Mouse (Mus musculus): Measurements from ENCODE around the gene Lrp1.
A peak's percentile ranks its signal among the peaks of the same experiment; 100 is the strongest.

The Lrp1 gene

DNA sequence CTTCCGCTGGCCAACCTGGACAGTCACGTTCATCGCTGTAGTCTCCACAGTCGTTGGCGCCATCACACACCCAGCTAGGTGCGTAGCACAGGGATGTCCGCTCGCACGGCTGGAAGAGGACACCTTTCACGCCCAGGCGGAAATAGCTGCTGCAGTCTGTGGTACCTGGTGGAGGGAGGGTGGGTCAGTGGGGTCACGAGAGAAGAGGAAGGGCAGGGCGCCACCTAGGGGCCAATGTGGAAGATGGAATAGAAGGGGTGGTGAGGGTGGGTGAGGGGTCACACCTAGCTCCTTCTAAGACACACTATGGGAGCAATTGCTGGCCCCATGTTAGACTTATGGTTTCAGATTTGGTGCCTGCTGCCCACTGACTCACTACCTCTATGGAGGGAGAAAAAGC lies 63.6 kb downstream of the Lrp1 start:
- H3K9me3 ChIP-seq (ENCODE audit: low read length): no peaks in the 10 kb centered on the region

GRCm38 (mm10) chr10:127555703-127556102 lies 65.2 kb downstream of the Lrp1 start:
- TF ChIP-seq CTCF (conservative IDR thresholded peaks at IDR 0.05; ENCODE audit: low read length): peak; percentile 95
- TF ChIP-seq NANOG (IDR thresholded peaks at IDR 0.05; ENCODE audit: borderline replicate concordance, low read length): no peak
- Histone ChIP-seq H3K4me1 (replicated peaks; ENCODE audit: low read depth, low read length) (peaks cover 70% of the 10 kb centered on the region), H3K9me3 (ENCODE audit: low read length) (no peaks in the 10 kb centered on the region), H3K36me3 (ENCODE audit: insufficient read depth, low read length) (peaks cover 88% of the 10 kb centered on the region), H3K4me3 (replicated peaks; ENCODE audit: low read length) (peak overlapping the region; percentile 39; the same call in 1 of the 2 replicates), H3K27me3 (ENCODE audit: insufficient read depth, low read length) (peaks cover 10% of the 10 kb centered on the region; the same call in 1 of the 2 replicates)

More for the DNA sequence above, 63.6 kb downstream of the Lrp1 start:
- TF ChIP-seq NANOG (IDR thresholded peaks at IDR 0.05; ENCODE audit: borderline replicate concordance, low read length): no peak
- peak; percentile 25 for TF ChIP-seq CTCF (conservative IDR thresholded peaks at IDR 0.05; ENCODE audit: low read length)
- TF ChIP-seq POU5F1 (IDR thresholded peaks at IDR 0.05; ENCODE audit: borderline replicate concordance, low read length): no peak
- Histone ChIP-seq H3K27me3 (ENCODE audit: insufficient read depth, low read length) (peaks cover 10% of the 10 kb centered on the region; the same call in 1 of the 2 replicates), H3K4me1 (replicated peaks; ENCODE audit: low read depth, low read length) (peaks cover 79% of the 10 kb centered on the region), H3K36me3 (ENCODE audit: insufficient read depth, low read length) (peaks cover 83% of the 10 kb centered on the region), H3K4me3 (replicated peaks; ENCODE audit: low read length) (peak overlapping the region; percentile 68)

DNA sequence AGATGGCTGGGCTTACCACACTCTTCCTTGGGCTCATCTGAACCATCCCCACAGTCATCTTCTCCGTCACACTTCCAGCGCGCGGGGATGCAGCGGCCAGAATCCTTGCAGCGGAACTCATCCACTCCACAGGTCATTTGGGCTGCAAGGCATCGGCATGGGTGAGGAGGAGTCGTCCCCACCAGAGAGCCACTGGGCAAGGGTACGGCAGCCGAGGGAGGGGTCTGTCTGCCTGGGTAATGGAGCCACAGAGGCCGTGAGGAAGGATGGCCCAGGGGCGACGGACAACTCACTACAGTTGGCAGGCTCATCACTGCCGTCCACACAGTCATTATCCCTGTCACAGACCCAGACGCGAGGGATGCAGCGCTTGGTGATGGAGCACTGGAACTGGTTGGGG lies 71.1 kb downstream of the Lrp1 start:
- H3K27me3 ChIP-seq (ENCODE audit: insufficient read depth, low read length): peaks cover 8% of the 10 kb centered on the region; the same call in 1 of the 2 replicates
- peaks cover 95% of the 10 kb centered on the region for H3K36me3 ChIP-seq (ENCODE audit: insufficient read depth, low read length)
- TF ChIP-seq NANOG (IDR thresholded peaks at IDR 0.05; ENCODE audit: borderline replicate concordance, low read length) (no peak), POU5F1 (IDR thresholded peaks at IDR 0.05; ENCODE audit: borderline replicate concordance, low read length) (no peak), CTCF (conservative IDR thresholded peaks at IDR 0.05; ENCODE audit: low read length) (no peak)
- H3K4me3 ChIP-seq (replicated peaks; ENCODE audit: low read length): 0 out of 2 replicates have a peak overlapping the region, but pooled peaks have one; percentile 46
- no peaks in the 10 kb centered on the region; the same call in 1 of the 2 replicates for H3K9me3 ChIP-seq (ENCODE audit: low read length)
- peaks cover 56% of the 10 kb centered on the region for H3K4me1 ChIP-seq (replicated peaks; ENCODE audit: low read depth, low read length)

- Histone ChIP-seq H3K9me3 (ENCODE audit: low read length) (no peaks in the 10 kb centered on the region; the same call in 1 of the 2 replicates), H3K36me3 (ENCODE audit: insufficient read depth, low read length) (peaks cover 89% of the 10 kb centered on the region), H3K27me3 (ENCODE audit: insufficient read depth, low read length) (peaks cover 8% of the 10 kb centered on the region; the same call in 1 of the 2 replicates), H3K4me1 (replicated peaks; ENCODE audit: low read depth, low read length) (peaks cover 52% of the 10 kb centered on the region), H3K4me3 (replicated peaks; ENCODE audit: low read length) (no peak overlapping the region)
- TF ChIP-seq NANOG (IDR thresholded peaks at IDR 0.05; ENCODE audit: borderline replicate concordance, low read length): no peak
- TF ChIP-seq POU5F1 (IDR thresholded peaks at IDR 0.05; ENCODE audit: borderline replicate concordance, low read length): no peak
- no peak for TF ChIP-seq CTCF (conservative IDR thresholded peaks at IDR 0.05; ENCODE audit: low read length)
Observed at GRCm38 (mm10) chr10:127548236-127548635, 72.7 kb downstream of the Lrp1 start.

DNA sequence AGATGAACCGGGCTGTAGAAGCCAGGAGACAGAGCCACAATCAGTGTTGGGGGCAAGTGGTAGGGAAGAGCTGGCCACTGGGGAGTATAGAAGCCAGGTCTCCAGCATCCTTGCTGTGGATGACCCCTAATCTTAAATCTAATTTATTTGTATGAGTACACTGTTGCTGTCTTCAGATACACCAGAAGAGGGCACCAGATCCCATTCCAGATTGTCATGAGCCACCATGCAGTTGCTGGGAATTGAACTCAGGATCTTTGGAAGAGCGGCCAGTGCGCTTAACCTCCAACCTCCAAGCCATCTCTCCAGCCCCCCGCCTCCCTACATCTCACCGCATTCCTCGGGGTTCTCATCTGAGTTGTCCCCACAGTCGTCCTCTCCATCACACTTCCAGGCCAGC lies 74.4 kb downstream of the Lrp1 start:
- Histone ChIP-seq H3K9me3 (ENCODE audit: low read length) (no peaks in the 10 kb centered on the region; the same call in 1 of the 2 replicates), H3K27me3 (ENCODE audit: insufficient read depth, low read length) (peaks cover 15% of the 10 kb centered on the region; the same call in 1 of the 2 replicates), H3K4me3 (replicated peaks; ENCODE audit: low read length) (no peak overlapping the region), H3K4me1 (replicated peaks; ENCODE audit: low read depth, low read length) (peaks cover 61% of the 10 kb centered on the region), H3K36me3 (ENCODE audit: insufficient read depth, low read length) (peaks cover 85% of the 10 kb centered on the region)
- TF ChIP-seq NANOG (IDR thresholded peaks at IDR 0.05; ENCODE audit: borderline replicate concordance, low read length) (no peak), CTCF (conservative IDR thresholded peaks at IDR 0.05; ENCODE audit: low read length) (peak; percentile 49)

DNA sequence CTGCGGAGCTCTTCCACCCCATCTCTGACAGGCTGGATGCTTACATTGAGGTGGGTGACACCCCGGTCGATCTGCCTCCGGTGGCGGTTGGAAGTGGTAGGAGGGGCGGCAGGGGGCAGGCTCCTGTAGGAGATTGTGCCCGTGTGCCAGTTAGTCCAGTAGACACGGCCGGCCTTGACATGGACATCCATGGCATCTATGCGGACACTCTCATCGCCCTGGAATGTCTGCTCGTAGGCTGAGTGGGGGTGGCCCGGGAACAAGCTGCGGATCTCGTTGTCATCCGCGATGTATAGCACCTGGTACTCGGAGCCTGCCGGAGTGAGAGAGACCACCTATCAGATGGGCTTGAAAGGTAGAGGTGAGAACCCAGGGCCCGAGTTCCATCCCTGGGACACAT lies 76.6 kb downstream of the Lrp1 start:
- no peak overlapping the region for H3K4me3 ChIP-seq (replicated peaks; ENCODE audit: low read length)
- TF ChIP-seq POU5F1 (IDR thresholded peaks at IDR 0.05; ENCODE audit: borderline replicate concordance, low read length) (no peak), CTCF (conservative IDR thresholded peaks at IDR 0.05; ENCODE audit: low read length) (no peak), NANOG (IDR thresholded peaks at IDR 0.05; ENCODE audit: borderline replicate concordance, low read length) (no peak)

GRCm38 (mm10) chr10:127543916-127544315 lies 77.0 kb downstream of the Lrp1 start:
- TF ChIP-seq NANOG (IDR thresholded peaks at IDR 0.05; ENCODE audit: borderline replicate concordance, low read length) (no peak), POU5F1 (IDR thresholded peaks at IDR 0.05; ENCODE audit: borderline replicate concordance, low read length) (no peak), CTCF (conservative IDR thresholded peaks at IDR 0.05; ENCODE audit: low read length) (no peak)
- no peak overlapping the region for H3K4me3 ChIP-seq (replicated peaks; ENCODE audit: low read length)
- no peaks in the 10 kb centered on the region for H3K9me3 ChIP-seq (ENCODE audit: low read length)
- H3K27me3 ChIP-seq (ENCODE audit: insufficient read depth, low read length): peaks cover 14% of the 10 kb centered on the region
- peaks cover 76% of the 10 kb centered on the region for H3K36me3 ChIP-seq (ENCODE audit: insufficient read depth, low read length)
- H3K4me1 ChIP-seq (replicated peaks; ENCODE audit: low read depth, low read length): peaks cover 63% of the 10 kb centered on the region

More for the DNA sequence above, 76.6 kb downstream of the Lrp1 start:
- Histone ChIP-seq H3K36me3 (ENCODE audit: insufficient read depth, low read length) (peaks cover 75% of the 10 kb centered on the region), H3K4me1 (replicated peaks; ENCODE audit: low read depth, low read length) (peaks cover 63% of the 10 kb centered on the region), H3K9me3 (ENCODE audit: low read length) (no peaks in the 10 kb centered on the region; the same call in 1 of the 2 replicates), H3K27me3 (ENCODE audit: insufficient read depth, low read length) (peaks cover 11% of the 10 kb centered on the region; the same call in 1 of the 2 replicates)

DNA sequence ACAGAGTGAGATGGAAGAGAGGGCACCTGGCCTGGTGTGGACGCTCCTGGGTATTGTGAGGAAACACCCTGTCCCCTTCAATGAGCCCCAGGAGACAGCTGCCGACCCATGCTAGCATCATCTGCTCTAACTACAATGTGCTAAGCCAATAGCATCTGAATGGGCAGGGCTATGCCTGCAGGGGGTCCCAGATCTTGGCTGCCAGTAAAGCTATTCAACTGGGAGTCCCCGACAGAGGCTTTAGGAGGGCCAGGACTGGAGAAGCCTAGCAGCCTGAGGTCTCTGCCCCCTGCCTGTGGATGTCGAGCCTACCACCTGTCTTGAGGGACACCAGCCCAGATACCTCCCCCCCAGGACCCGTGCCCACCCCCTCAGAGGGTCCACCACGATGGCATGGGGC lies 78.2 kb downstream of the Lrp1 start:
- peaks cover 10% of the 10 kb centered on the region; the same call in 1 of the 2 replicates for H3K27me3 ChIP-seq (ENCODE audit: insufficient read depth, low read length)
- peaks cover 66% of the 10 kb centered on the region for H3K4me1 ChIP-seq (replicated peaks; ENCODE audit: low read depth, low read length)

GRCm38 (mm10) chr10:127542084-127542483 lies 78.9 kb downstream of the Lrp1 start:
- H3K4me1 ChIP-seq (replicated peaks; ENCODE audit: low read depth, low read length): peaks cover 69% of the 10 kb centered on the region
- no peak for TF ChIP-seq NANOG (IDR thresholded peaks at IDR 0.05; ENCODE audit: borderline replicate concordance, low read length)
- TF ChIP-seq CTCF (conservative IDR thresholded peaks at IDR 0.05; ENCODE audit: low read length): no peak
- no peak for TF ChIP-seq POU5F1 (IDR thresholded peaks at IDR 0.05; ENCODE audit: borderline replicate concordance, low read length)
- no peak overlapping the region for H3K4me3 ChIP-seq (replicated peaks; ENCODE audit: low read length)
- H3K36me3 ChIP-seq (ENCODE audit: insufficient read depth, low read length): peaks cover 66% of the 10 kb centered on the region
- no peaks in the 10 kb centered on the region for H3K9me3 ChIP-seq (ENCODE audit: low read length)
- H3K27me3 ChIP-seq (ENCODE audit: insufficient read depth, low read length): peaks cover 10% of the 10 kb centered on the region; the same call in 1 of the 2 replicates

More for the DNA sequence above, 78.2 kb downstream of the Lrp1 start:
- H3K9me3 ChIP-seq (ENCODE audit: low read length): no peaks in the 10 kb centered on the region
- no peak overlapping the region for H3K4me3 ChIP-seq (replicated peaks; ENCODE audit: low read length)
- peaks cover 72% of the 10 kb centered on the region for H3K36me3 ChIP-seq (ENCODE audit: insufficient read depth, low read length)
- TF ChIP-seq POU5F1 (IDR thresholded peaks at IDR 0.05; ENCODE audit: borderline replicate concordance, low read length): no peak
- TF ChIP-seq NANOG (IDR thresholded peaks at IDR 0.05; ENCODE audit: borderline replicate concordance, low read length): no peak
- TF ChIP-seq CTCF (conservative IDR thresholded peaks at IDR 0.05; ENCODE audit: low read length): no peak

Data from E14TG2a.4 (cell line).